Mouse (Mus musculus) embryonic fibroblast, embryonic 13.5 days (primary cell): ENCODE measurements around the gene Cenpu.

ENCODE experiments used
- CTCF ChIP-seq: IDR thresholded peaks from 2 replicates; pipeline ENCODE4 v1.5.1; 2011; ENCODE audit warnings: mild to moderate bottlenecking, control low read depth, low read length, moderate library complexity, borderline replicate concordance; ENCODE audit not compliant: insufficient read depth
- POLR2A ChIP-seq: IDR thresholded peaks from 2 replicates; pipeline ENCODE4 v1.6.1; 2011; ENCODE audit warnings: low read depth, mild to moderate bottlenecking, control low read depth, low read length, moderate library complexity

DNA sequence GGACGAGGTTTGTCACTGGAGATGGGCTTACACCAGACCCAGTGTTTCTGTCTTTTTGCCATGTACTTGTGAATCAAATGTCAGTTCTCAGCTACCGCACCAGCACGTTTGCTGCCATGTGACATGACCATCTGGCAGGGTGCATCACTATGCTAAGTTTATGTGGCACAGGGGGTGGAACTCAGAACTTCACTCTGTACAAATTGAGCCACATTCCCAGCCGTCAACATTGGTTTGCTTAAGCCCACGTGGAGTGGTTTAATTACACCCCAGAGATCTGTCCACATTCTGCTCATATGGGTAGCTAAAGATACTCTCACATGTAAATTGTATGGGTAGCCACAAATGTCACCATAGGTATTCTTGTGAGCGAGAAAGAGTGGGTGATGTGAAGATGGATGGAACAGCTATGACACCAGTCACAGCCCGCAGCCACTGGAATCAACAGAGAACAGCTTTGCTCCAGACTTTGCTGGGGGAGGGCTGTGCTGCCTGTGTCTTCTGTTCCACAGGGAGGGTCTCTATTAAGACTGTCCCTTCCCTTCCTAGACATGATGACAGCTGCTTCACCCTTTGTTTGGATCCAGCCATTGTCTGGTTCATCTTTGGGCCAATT, 15.2 kb downstream of the Cenpu start:
- TF ChIP-seq CTCF = no peak
- no peak for TF ChIP-seq POLR2A
